Mouse (Mus musculus): ENCODE data around the gene Nav2.

GRCm38 (mm10) chr7:49428947-49429346, 520.4 kb downstream of the Nav2 start:
- TF ChIP-seq CTCF (IDR thresholded peaks at IDR 0.05; ENCODE audit: low read depth, low read length), result no peak
- TF ChIP-seq GATA1 (IDR thresholded peaks at IDR 0.05; ENCODE audit: borderline replicate concordance, low read length), result no peak
- no peak for TF ChIP-seq POLR2AphosphoS5 (IDR thresholded peaks at IDR 0.05; ENCODE audit: insufficient replicate concordance, low read depth, low read length)
- no peak for TF ChIP-seq TAL1 (conservative IDR thresholded peaks at IDR 0.05; ENCODE audit: low read depth, low read length)
